Mouse (Mus musculus) limb, embryonic 10.5 days (tissue): ENCODE measurements around the gene Tbc1d10c. TPM values are rescaled to one million over a fixed set of nuclear protein-coding genes. Genes with fewer than 3 reads are reported as not detected.
"Not testable (repeated sequence)": the region's sequence is repeated elsewhere in the genome, so short reads cannot be mapped to it uniquely, and the experiment has no call there.

Source experiments
- DNase-seq: peaks from one replicate; pipeline ENCODE4 v3.0.0-alpha.2; 2017; ENCODE audit warnings: low spot score
- H3K27ac ChIP-seq: fragments of 300-500 bp; sonication (generic); 2 replicates; pipeline ENCODE4 v1.5.1; 2016; ENCODE audit warnings: mild to moderate bottlenecking
- H3K27me3 ChIP-seq: fragments of 300-500 bp; sonication (generic); 2 replicates; pipeline ENCODE4 v1.6.1; 2016; ENCODE audit warnings: low read depth, mild to moderate bottlenecking; ENCODE audit not compliant: poor library complexity, severe bottlenecking
- H3K36me3 ChIP-seq: fragments of 300-500 bp; sonication (generic); 2 replicates; pipeline ENCODE4 v1.6.1; 2016; ENCODE audit warnings: mild to moderate bottlenecking, moderate library complexity
- H3K4me1 ChIP-seq: fragments of 300-500 bp; sonication (generic); 2 replicates; pipeline ENCODE4 v1.6.1; 2016
- H3K4me3 ChIP-seq: fragments of 300-500 bp; sonication (generic); 2 replicates; pipeline ENCODE4 v1.5.1; 2016; ENCODE audit warnings: mild to moderate bottlenecking, moderate library complexity
- H3K9me3 ChIP-seq: fragments of 300-500 bp; sonication (generic); replicated peaks from 2 replicates; pipeline ENCODE4 v1.6.1; 2016; ENCODE audit warnings: mild to moderate bottlenecking
- WGBS: fragments of 180-500 bp; shearing (Covaris S2); methylation state at CpG from one replicate; pipeline ENCODE4 v1.1.7; 2016; 5-methylcytosine and 5-hydroxymethylcytosine counted together
- microRNA-seq: library from miRNA; unstranded; fragments of <30 nt; microRNA quantifications from one replicate; pipeline ENCODE4, GENCODE M21; 2017
- polyA plus RNA-seq: library from polyadenylated mRNA; unstranded; fragments of >200 nt; fragmentation: Nextera tagmentation; extraction: Ambion mirVana; gene quantifications from 2 replicates; pipeline ENCODE4 v1.2.1, GENCODE M21; 2016

Gene Tbc1d10c
- polyA plus RNA-seq, 1 experiment from 2014 or later, result 1.2 TPM

GRCm38 (mm10) chr19:4137913-4138312, 53.2 kb downstream of the Tbc1d10c start:
- WGBS, result 85% methylated on average over 5 of the region's 5 CpGs
- H3K27me3 ChIP-seq, result peaks cover 4% of the 10 kb centered on the region; the same call in 1 of the 2 replicates
- H3K4me1 ChIP-seq, result 0 out of 2 replicates have a peak, but pooled peaks cover 3% of the 10 kb centered on the region
- H3K36me3 ChIP-seq, result peaks cover 7% of the 10 kb centered on the region
- no peak overlapping the region for H3K4me3 ChIP-seq
- DNase-seq, result no peak
- no peak overlapping the region for H3K27ac ChIP-seq
- H3K9me3 ChIP-seq, result no peaks in the 10 kb centered on the region

- WGBS, result 83% methylated on average over 5 of the region's 5 CpGs
- Histone ChIP-seq H3K27me3 (peaks cover 4% of the 10 kb centered on the region; the same call in 1 of the 2 replicates), H3K36me3 (peaks cover 22% of the 10 kb centered on the region)
These were observed 54.6 kb downstream of the Tbc1d10c start for GRCm38 (mm10) chr19:4136463-4136862.

GRCm38 (mm10) chr19:4135963-4136345, 55.1 kb downstream of the Tbc1d10c start:
- H3K4me3 ChIP-seq, DNase-seq: not testable (repeated sequence)
- whole genome bisulfite sequencing, result 30% methylated on average over 8 of the region's 8 CpGs

More at GRCm38 (mm10) chr19:4136463-4136862, 54.6 kb downstream of the Tbc1d10c start:
- DNase-seq, result no peak
- Histone ChIP-seq H3K27ac (no peak overlapping the region), H3K9me3 (no peaks in the 10 kb centered on the region), H3K4me3 (no peak overlapping the region), H3K4me1 (no peaks in the 10 kb centered on the region)

GRCm38 (mm10) chr19:4135229-4135962, 55.7 kb downstream of the Tbc1d10c start:
- H3K27me3 ChIP-seq, H3K4me3 ChIP-seq, H3K27ac ChIP-seq, DNase-seq, H3K9me3 ChIP-seq, H3K4me1 ChIP-seq: not testable (repeated sequence)
- WGBS, result 87% methylated on average over 6 of the region's 6 CpGs
- H3K36me3 ChIP-seq, result peaks cover 32% of the 10 kb centered on the region

More at GRCm38 (mm10) chr19:4135963-4136345, 55.1 kb downstream of the Tbc1d10c start:
- not testable (repeated sequence) for H3K4me1 ChIP-seq, H3K9me3 ChIP-seq, H3K27me3 ChIP-seq, H3K27ac ChIP-seq
- H3K36me3 ChIP-seq, result peaks cover 27% of the 10 kb centered on the region

GRCm38 (mm10) chr19:4134354-4134753, 56.7 kb downstream of the Tbc1d10c start:
- DNase-seq, result no peak
- 90% methylated on average over 4 of the region's 4 CpGs for WGBS
- H3K9me3 ChIP-seq, result no peaks in the 10 kb centered on the region
- no peak overlapping the region for H3K4me3 ChIP-seq
- peaks cover 43% of the 10 kb centered on the region for H3K36me3 ChIP-seq
- peaks cover 4% of the 10 kb centered on the region; the same call in 1 of the 2 replicates for H3K27me3 ChIP-seq
- no peak overlapping the region for H3K27ac ChIP-seq
- no peaks in the 10 kb centered on the region for H3K4me1 ChIP-seq

Small RNA genes lying within 50 kb of the gene (microRNA-seq; reads per million reads assigned to microRNA genes)
- not detected for gene Gm26115

Other genes with a start within 250 kb of the Tbc1d10c start
- not detected in 2 replicates for gene Aldh3b3, start 232.6 kb downstream of the Tbc1d10c start, polyA plus RNA-seq
- 1.4 and 2.4 TPM in 2 replicates for gene Aldh3b2, start 219.0 kb downstream of the Tbc1d10c start, polyA plus RNA-seq
- 3.9 and 5.6 TPM in 2 replicates for gene Acy3, start 204.7 kb downstream of the Tbc1d10c start, polyA plus RNA-seq
- 0.10 TPM in 1 of 2 replicates, not detected in the other for gene Tbx10, start 198.5 kb downstream of the Tbc1d10c start, polyA plus RNA-seq
- 32.4 and 36.0 TPM in 2 replicates for gene Nudt8, start 190.7 kb downstream of the Tbc1d10c start, polyA plus RNA-seq
- 3.5 and 4.6 TPM in 2 replicates for gene Gm49405, start 190.7 kb downstream of the Tbc1d10c start, polyA plus RNA-seq
- gene Doc2g, start 188.0 kb downstream of the Tbc1d10c start, polyA plus RNA-seq, result 5.0 and 7.6 TPM in 2 replicates
- gene Ndufv1, start 178.5 kb downstream of the Tbc1d10c start, polyA plus RNA-seq, result 220 and 221 TPM in 2 replicates
- gene Gstp1, start 153.3 kb downstream of the Tbc1d10c start, polyA plus RNA-seq, result 478 and 510 TPM in 2 replicates
- 0.62 and 0.88 TPM in 2 replicates for gene Gstp2, start 145.3 kb downstream of the Tbc1d10c start, polyA plus RNA-seq
- gene Gstp3, start 131.7 kb downstream of the Tbc1d10c start, polyA plus RNA-seq, result not detected in 2 replicates
- gene Cabp2, start 109.7 kb downstream of the Tbc1d10c start, polyA plus RNA-seq, result not detected in 2 replicates
- gene Cdk2ap2, start 94.1 kb downstream of the Tbc1d10c start, polyA plus RNA-seq, result 86.7 and 87.0 TPM in 2 replicates
- gene Pitpnm1, start 91.3 kb downstream of the Tbc1d10c start, polyA plus RNA-seq, result 5.9 and 7.9 TPM in 2 replicates
- gene Aip, start 65.4 kb downstream of the Tbc1d10c start, polyA plus RNA-seq, result 74.9 and 79.2 TPM in 2 replicates
- gene Gpr152, start 51.5 kb downstream of the Tbc1d10c start, polyA plus RNA-seq, result not detected in 2 replicates
- 0.15 TPM in 1 of 2 replicates, not detected in the other for gene Cabp4, start 47.3 kb downstream of the Tbc1d10c start, polyA plus RNA-seq
- gene Coro1b, start 42.7 kb downstream of the Tbc1d10c start, polyA plus RNA-seq, result 129 and 148 TPM in 2 replicates
- 0.93 and 1.4 TPM in 2 replicates for gene Ptprcap, start 37.7 kb downstream of the Tbc1d10c start, polyA plus RNA-seq
- gene Rps6kb2, start 27.9 kb downstream of the Tbc1d10c start, polyA plus RNA-seq, result 58.3 and 66.0 TPM in 2 replicates
- gene Carns1, start 15.8 kb downstream of the Tbc1d10c start, polyA plus RNA-seq, result 3.2 and 3.3 TPM in 2 replicates
- 1,070 and 1,129 TPM in 2 replicates for gene Ppp1ca, start 781 bp upstream of the Tbc1d10c start, polyA plus RNA-seq
- 58.2 and 61.5 TPM in 2 replicates for gene Rad9a, start 10.4 kb upstream of the Tbc1d10c start, polyA plus RNA-seq
- 4.3 and 6.0 TPM in 2 replicates for gene Clcf1, start 23.0 kb upstream of the Tbc1d10c start, polyA plus RNA-seq
- gene AC109138.7, start 23.1 kb upstream of the Tbc1d10c start, polyA plus RNA-seq, result not detected in 2 replicates
- 14.0 and 16.2 TPM in 2 replicates for gene Pold4, start 40.6 kb upstream of the Tbc1d10c start, polyA plus RNA-seq
- gene Ssh3, start 77.9 kb upstream of the Tbc1d10c start, polyA plus RNA-seq, result 2.5 and 4.4 TPM in 2 replicates
- 5.5 and 7.9 TPM in 2 replicates for gene Ankrd13d, start 91.9 kb upstream of the Tbc1d10c start, polyA plus RNA-seq
- 14.6 and 15.5 TPM in 2 replicates for gene Grk2, start 114.9 kb upstream of the Tbc1d10c start, polyA plus RNA-seq
- 67.6 and 77.9 TPM in 2 replicates for gene Kdm2a, start 207.0 kb upstream of the Tbc1d10c start, polyA plus RNA-seq
- gene Rhod, start 248.1 kb upstream of the Tbc1d10c start, polyA plus RNA-seq, result 24.7 and 32.9 TPM in 2 replicates